Mouse (Mus musculus) urinary bladder, adult 2 months (tissue): ENCODE results near the gene St3gal3. TPM values are rescaled to one million over a fixed set of nuclear protein-coding genes. Genes with fewer than 3 reads are reported as not detected.

ENCODE experiments used
- DNase-seq: peaks from one replicate; pipeline ENCODE4 v3.0.0; 2022; ENCODE audit warnings: low spot score
- polyA plus RNA-seq: library from polyadenylated mRNA; depleted of rRNA; stranded (reverse); fragments of >200 nt; gene quantifications from 2 replicates; pipeline ENCODE4 v1.2.3, GENCODE M21; 2012; rRNA removed

The St3gal3 gene
- polyA plus RNA-seq, 1 experiment: 22.8 TPM

- no peak for DNase-seq
Observed at GRCm38 (mm10) chr4:117895339-117895738, 239.4 kb downstream of the St3gal3 start.

- no peak for DNase-seq
Observed at GRCm38 (mm10) chr4:117894601-117895000, 240.1 kb downstream of the St3gal3 start.

- DNase-seq: no peak
Observed at GRCm38 (mm10) chr4:117893376-117893775, 241.3 kb downstream of the St3gal3 start.

GRCm38 (mm10) chr4:117891738-117892161 lies 243.0 kb downstream of the St3gal3 start, which contains the start of gene Dph2:
Gene Dph2 (minus strand): TSS chr4:117892032.
- no peak for DNase-seq

GRCm38 (mm10) chr4:117890750-117891149 lies 244.0 kb downstream of the St3gal3 start:
- DNase-seq: no peak

DNA sequence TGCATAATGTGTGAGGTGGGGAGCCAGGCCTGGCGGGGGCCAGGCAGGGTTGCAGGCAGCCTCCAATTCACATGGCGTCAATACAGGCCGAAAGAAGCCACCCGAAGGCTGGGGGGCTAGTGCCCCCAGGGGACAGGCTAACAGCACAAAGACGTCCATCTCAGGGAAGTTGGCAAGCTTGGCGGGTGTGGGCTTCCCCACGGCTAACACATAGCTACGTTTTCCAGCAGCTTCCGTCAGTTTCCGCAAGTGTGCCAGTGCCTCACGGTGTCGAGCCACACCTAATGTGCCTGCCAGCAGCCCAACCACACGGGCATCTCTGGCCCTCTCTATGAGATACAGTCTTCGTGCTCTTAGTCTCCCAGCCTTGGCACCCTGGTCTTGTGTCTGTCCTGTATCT lies 244.7 kb downstream of the St3gal3 start:
- no peak for DNase-seq

- no peak for DNase-seq
Observed at GRCm38 (mm10) chr4:117889471-117889870, 245.2 kb downstream of the St3gal3 start.

DNA sequence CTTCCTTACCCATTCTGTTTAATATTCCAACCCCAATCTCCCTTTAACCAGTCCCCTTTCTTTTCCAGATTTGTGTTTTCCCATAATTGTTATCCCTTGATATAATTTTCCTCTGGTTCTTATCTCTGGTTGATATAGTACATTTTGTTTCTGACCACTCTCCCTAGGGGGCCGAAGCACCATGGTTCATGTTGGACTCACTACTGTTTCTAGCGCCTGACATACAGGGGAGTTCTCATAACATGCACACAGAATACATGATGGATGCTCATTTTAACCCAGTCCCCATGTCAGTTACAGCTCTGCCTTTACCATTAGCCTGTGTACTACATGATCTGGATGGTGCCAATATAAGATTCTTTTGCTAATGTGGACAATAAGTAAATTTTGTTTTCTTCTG lies 246.8 kb downstream of the St3gal3 start:
- no peak for DNase-seq

- DNase-seq: peak; percentile 93
Observed at GRCm38 (mm10) chr4:117887133-117887532, 247.6 kb downstream of the St3gal3 start, which contains the start of gene Atp6v0b. Gene Atp6v0b (minus strand): TSS chr4:117887333.

DNA sequence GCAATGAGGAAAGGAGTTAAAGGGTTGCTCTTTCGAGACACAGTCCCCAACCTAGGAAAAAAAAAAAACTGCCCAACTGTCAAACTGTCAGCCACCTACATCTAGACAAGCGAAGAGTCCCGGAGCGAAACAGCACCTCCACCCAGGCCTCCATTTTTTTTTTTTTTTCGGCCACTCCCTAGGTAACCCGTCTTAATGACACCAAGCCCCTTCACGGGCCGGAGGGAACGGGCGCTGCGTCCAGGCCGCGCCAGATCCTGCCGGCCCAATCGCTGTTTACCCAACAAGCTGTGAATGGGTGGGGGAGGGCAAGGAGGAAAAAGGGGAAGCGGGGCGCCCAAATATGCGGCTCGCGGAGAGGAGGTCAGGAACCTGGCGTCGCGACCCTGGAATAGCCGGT lies 248.1 kb downstream of the St3gal3 start:
- no peak for DNase-seq

DNA sequence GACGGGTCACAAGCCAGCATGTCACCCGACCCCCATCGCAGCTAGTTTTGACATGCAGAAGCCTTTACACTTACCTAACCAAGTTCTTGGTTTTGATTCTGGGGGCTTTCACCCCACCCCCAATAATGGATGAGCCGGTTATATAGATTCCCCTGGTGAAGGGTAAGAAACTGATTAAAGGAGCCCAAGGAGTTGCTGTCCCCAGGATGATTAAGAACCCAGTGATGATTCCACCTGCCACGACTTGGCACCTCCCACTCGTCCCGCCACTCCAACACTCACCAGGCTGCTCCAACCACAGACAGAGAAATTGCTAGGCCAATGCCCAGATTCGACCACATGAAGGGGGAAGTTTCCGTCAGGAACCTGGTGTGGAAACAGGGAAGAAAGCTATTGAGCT lies 248.7 kb downstream of the St3gal3 start:
- no peak for DNase-seq

- DNase-seq: no peak
Observed at GRCm38 (mm10) chr4:117885093-117885492, 249.6 kb downstream of the St3gal3 start.

DNA sequence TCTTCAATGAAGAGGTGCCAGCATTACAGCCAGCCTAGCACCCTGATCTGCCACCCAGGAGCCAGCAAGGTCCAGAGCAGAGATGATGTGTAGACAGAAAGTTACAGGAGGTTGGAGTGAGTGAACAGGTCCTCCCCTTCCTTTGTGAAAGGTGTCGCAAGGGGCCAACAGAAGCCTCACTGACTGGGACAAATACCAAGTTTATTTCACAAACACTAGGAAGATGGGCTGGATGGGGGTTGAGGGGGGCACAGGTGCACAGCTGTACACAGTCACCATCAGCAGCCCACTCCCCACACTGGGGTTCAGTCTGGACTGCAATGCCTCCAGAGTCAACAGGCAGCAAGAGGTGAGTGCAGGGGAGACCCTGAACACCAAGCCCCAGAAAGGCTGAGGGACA lies 250.6 kb downstream of the St3gal3 start:
- DNase-seq: no peak

GRCm38 (mm10) chr4:117882701-117883691 lies 251.7 kb downstream of the St3gal3 start, which contains the start of gene B4galt2:
Gene B4galt2 (minus strand): TSS chr4:117883487.
- DNase-seq: peak; percentile 51

Other genes with a start within 250 kb of the St3gal3 start
- 245 and 352 TPM in 2 replicates for gene Atp6v0b, start 247.6 kb downstream of the St3gal3 start, polyA plus RNA-seq
- gene Dph2, start 242.9 kb downstream of the St3gal3 start, polyA plus RNA-seq: 9.6 and 14.0 TPM in 2 replicates
- gene Ipo13, start 219.9 kb downstream of the St3gal3 start, polyA plus RNA-seq: 40.0 and 40.5 TPM in 2 replicates
- 7.2 and 7.8 TPM in 2 replicates for gene Artn, start 205.2 kb downstream of the St3gal3 start, polyA plus RNA-seq
- 38.2 and 38.6 TPM in 2 replicates for gene Kdm4a, start 45.1 kb upstream of the St3gal3 start, polyA plus RNA-seq
- 67.7 and 98.4 TPM in 2 replicates for gene Ptprf, start 156.5 kb upstream of the St3gal3 start, polyA plus RNA-seq